Mouse (Mus musculus): ENCODE data around the gene Prn. TPM values are rescaled to one million over a fixed set of nuclear protein-coding genes. Genes with fewer than 3 reads are reported as not detected.

Prn gene
- total and polyA plus RNA-seq, 3 experiments: not detected

GRCm38 (mm10) chr2:131996369-131996768, 86.6 kb downstream of the Prn start:
- Histone ChIP-seq H3K79me2 (ENCODE audit: control insufficient read depth, insufficient read depth, low read length, poor library complexity) (no peaks in the 10 kb centered on the region), H3K27me3 (ENCODE audit: control insufficient read depth in 1 of 2, insufficient read depth in 2 of 2, low read length in 2 of 2) (no peaks in the 10 kb centered on the region), H3K27ac (ENCODE audit: control insufficient read depth, low read depth, low read length) (no peak overlapping the region), H3K4me1 (ENCODE audit: control insufficient read depth in 1 of 2, insufficient read depth in 2 of 2, low read length in 2 of 2) (no peaks in the 10 kb centered on the region), H3K4me3 (ENCODE audit: control insufficient read depth in 1 of 2, insufficient read depth in 1 of 2, low read depth in 2 of 2, low read length in 2 of 2) (no peak overlapping the region), H3K9me3 (replicated peaks; ENCODE audit: insufficient read depth, low read length) (no peaks in the 10 kb centered on the region), H3K36me3 (ENCODE audit: control insufficient read depth in 1 of 2, insufficient read depth in 2 of 2, low read length in 2 of 2) (no peaks in the 10 kb centered on the region), H3K9ac (ENCODE audit: control insufficient read depth, low read depth, low read length, poor library complexity, severe bottlenecking) (no peak overlapping the region)
- TF ChIP-seq MYC (IDR thresholded peaks at IDR 0.05; ENCODE audit: low read depth, low read length): no peak
- TF ChIP-seq MXI1 (IDR thresholded peaks at IDR 0.05; ENCODE audit: low read depth, low read length): no peak
- TF ChIP-seq MEF2A (IDR thresholded peaks at IDR 0.05; ENCODE audit: extremely low read depth, insufficient replicate concordance, low read depth, low read length, poor library complexity, severe bottlenecking): no peak
- TF ChIP-seq ZKSCAN1 (IDR thresholded peaks at IDR 0.05; ENCODE audit: low read depth, low read length): no peak
- TF ChIP-seq JUND (IDR thresholded peaks at IDR 0.05; ENCODE audit: low read depth, low read length): no peak
- TF ChIP-seq BHLHE40 (IDR thresholded peaks at IDR 0.05; ENCODE audit: borderline replicate concordance, low read depth, low read length): no peak
- TF ChIP-seq TBP (IDR thresholded peaks at IDR 0.05; ENCODE audit: low read depth, low read length): no peak
- no peak for TF ChIP-seq USF1 (IDR thresholded peaks at IDR 0.05; ENCODE audit: low read depth, low read length)
- no peak for TF ChIP-seq RCOR1 (IDR thresholded peaks at IDR 0.05; ENCODE audit: low read depth, low read length)
- TF ChIP-seq NRF1 (IDR thresholded peaks at IDR 0.05; ENCODE audit: insufficient read depth, low read depth, low read length, poor library complexity, severe bottlenecking): no peak
- no peak for TF ChIP-seq MYB (IDR thresholded peaks at IDR 0.05; ENCODE audit: low read depth, low read length)
- TF ChIP-seq POLR2AphosphoS5 (IDR thresholded peaks at IDR 0.05; ENCODE audit: borderline replicate concordance, low read depth, low read length): no peak
- no peak for TF ChIP-seq ETS1 (IDR thresholded peaks at IDR 0.05; ENCODE audit: low read depth, low read length)
- no peak for TF ChIP-seq TAL1 (IDR thresholded peaks at IDR 0.05; ENCODE audit: low read length)
- TF ChIP-seq NELFE (IDR thresholded peaks at IDR 0.05; ENCODE audit: low read depth, low read length): no peak
- no peak for TF ChIP-seq POLR2AphosphoS2 (IDR thresholded peaks at IDR 0.05; ENCODE audit: low read length)
- TF ChIP-seq ZNF384 (IDR thresholded peaks at IDR 0.05; ENCODE audit: low read depth, low read length): no peak
- no peak for TF ChIP-seq ELF1 (IDR thresholded peaks at IDR 0.05; ENCODE audit: low read depth, low read length)
- TF ChIP-seq MAFK (IDR thresholded peaks at IDR 0.05; ENCODE audit: borderline replicate concordance, low read depth, low read length): no peak
- no peak for TF ChIP-seq HCFC1 (IDR thresholded peaks at IDR 0.05; ENCODE audit: low read depth, low read length)
- no peak for DNase-seq (ENCODE audit: low read depth, low spot score)

DNA sequence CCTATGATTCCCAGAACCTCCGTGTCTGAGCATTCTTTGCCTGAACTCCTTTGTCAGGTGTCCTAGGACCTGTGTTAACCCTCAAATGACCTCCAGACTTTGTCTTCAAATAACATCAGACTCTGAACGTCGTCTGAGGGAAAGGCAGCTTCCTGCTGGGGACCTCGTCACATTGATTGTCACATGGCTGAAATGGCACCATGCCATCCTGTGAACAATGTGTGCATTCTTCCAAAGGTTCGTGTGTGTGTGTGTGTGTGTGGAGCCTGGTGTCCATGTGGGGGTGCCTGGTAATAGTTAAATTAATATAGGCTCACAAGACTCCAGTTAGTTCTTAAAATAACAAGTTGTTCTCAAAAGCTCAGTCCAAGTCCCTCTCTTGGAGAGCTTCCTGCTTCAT, 87.6 kb downstream of the Prn start:
- H3K27me3 ChIP-seq (ENCODE audit: control insufficient read depth in 1 of 2, insufficient read depth in 2 of 2, low read length in 2 of 2): no peaks in the 10 kb centered on the region
- H3K4me3 ChIP-seq (ENCODE audit: control insufficient read depth in 1 of 2, insufficient read depth in 1 of 2, low read depth in 2 of 2, low read length in 2 of 2): no peak overlapping the region
- no peak overlapping the region for H3K27ac ChIP-seq (ENCODE audit: control insufficient read depth, low read depth, low read length)
- TF ChIP-seq BHLHE40 (IDR thresholded peaks at IDR 0.05; ENCODE audit: borderline replicate concordance, low read depth, low read length) (no peak), MYC (IDR thresholded peaks at IDR 0.05; ENCODE audit: low read depth, low read length) (no peak), POLR2AphosphoS5 (IDR thresholded peaks at IDR 0.05; ENCODE audit: borderline replicate concordance, low read depth, low read length) (no peak), MAFK (IDR thresholded peaks at IDR 0.05; ENCODE audit: borderline replicate concordance, low read depth, low read length) (no peak), CHD1 (IDR thresholded peaks at IDR 0.05; ENCODE audit: low read depth, low read length) (no peak), TBP (IDR thresholded peaks at IDR 0.05; ENCODE audit: low read depth, low read length) (no peak), KAT2A (conservative IDR thresholded peaks at IDR 0.05; ENCODE audit: low read depth, low read length) (no peak), TAL1 (IDR thresholded peaks at IDR 0.05; ENCODE audit: low read length) (no peak), HCFC1 (IDR thresholded peaks at IDR 0.05; ENCODE audit: low read depth, low read length) (no peak), POLR2A (IDR thresholded peaks at IDR 0.05; ENCODE audit: control insufficient read depth in 1 of 2, insufficient read depth in 1 of 2, low read depth in 1 of 2, low read length in 2 of 2, poor library complexity in 1 of 2) (no peak), USF1 (IDR thresholded peaks at IDR 0.05; ENCODE audit: low read depth, low read length) (no peak), NELFE (IDR thresholded peaks at IDR 0.05; ENCODE audit: low read depth, low read length) (no peak), ELF1 (IDR thresholded peaks at IDR 0.05; ENCODE audit: low read depth, low read length) (no peak), CTCF (IDR thresholded peaks at IDR 0.05 in 2 of 3, conservative IDR thresholded peaks at IDR 0.05 in 1 of 3; ENCODE audit: control insufficient read depth in 1 of 3, insufficient read depth in 1 of 3, low read depth in 2 of 3, low read length in 3 of 3, poor library complexity in 1 of 3, severe bottlenecking in 1 of 3) (no peak), SMC3 (IDR thresholded peaks at IDR 0.05; ENCODE audit: low read depth, low read length) (no peak), USF2 (IDR thresholded peaks at IDR 0.05; ENCODE audit: borderline replicate concordance in 1 of 2, insufficient read depth in 1 of 2, low read depth in 1 of 2, low read length in 2 of 2) (no peak), ZKSCAN1 (IDR thresholded peaks at IDR 0.05; ENCODE audit: low read depth, low read length) (no peak), MEF2A (IDR thresholded peaks at IDR 0.05; ENCODE audit: extremely low read depth, insufficient replicate concordance, low read depth, low read length, poor library complexity, severe bottlenecking) (no peak), EP300 (IDR thresholded peaks at IDR 0.05; ENCODE audit: low read depth in 1 of 2, low read length in 2 of 2) (no peak)
- H3K36me3 ChIP-seq (ENCODE audit: control insufficient read depth in 1 of 2, insufficient read depth in 2 of 2, low read length in 2 of 2): no peaks in the 10 kb centered on the region
- H3K4me1 ChIP-seq (ENCODE audit: control insufficient read depth in 1 of 2, insufficient read depth in 2 of 2, low read length in 2 of 2): no peaks in the 10 kb centered on the region
- no peak overlapping the region for H3K9ac ChIP-seq (ENCODE audit: control insufficient read depth, low read depth, low read length, poor library complexity, severe bottlenecking)
- no peaks in the 10 kb centered on the region for H3K79me2 ChIP-seq (ENCODE audit: control insufficient read depth, insufficient read depth, low read length, poor library complexity)
- DNase-seq (ENCODE audit: low read depth, low spot score): no peak
- no peaks in the 10 kb centered on the region for H3K9me3 ChIP-seq (replicated peaks; ENCODE audit: insufficient read depth, low read length)
